Mouse (Mus musculus) erythroblast, embryonic 14.5 days (primary cell): ENCODE measurements around the gene Marco. TPM values are rescaled to one million over a fixed set of nuclear protein-coding genes. Genes with fewer than 3 reads are reported as not detected.

Source experiments
- H3K27me3 ChIP-seq: 2 replicates; pipeline ENCODE4 v1.6.1; 2012; ENCODE audit warnings: inconsistent platforms; ENCODE audit not compliant: control insufficient read depth
- H3K36me3 ChIP-seq: 2 replicates; pipeline ENCODE4 v1.6.1; 2012; ENCODE audit warnings: mild to moderate bottlenecking, inconsistent platforms; ENCODE audit not compliant: control insufficient read depth
- H3K4me1 ChIP-seq: 2 replicates; pipeline ENCODE4 v1.6.1; 2012; ENCODE audit warnings: inconsistent platforms; ENCODE audit not compliant: control insufficient read depth
- H3K4me3 ChIP-seq: replicated peaks from 2 replicates; pipeline ENCODE3; 2012; ENCODE audit warnings: moderate library complexity, mild to moderate bottlenecking, inconsistent platforms
- H3K9me3 ChIP-seq: 2 replicates; pipeline ENCODE4 v1.6.1; 2012; ENCODE audit warnings: low read length, inconsistent platforms, mixed read lengths; ENCODE audit not compliant: control insufficient read depth
- GATA1 ChIP-seq: IDR thresholded peaks from 2 replicates; pipeline ENCODE4 v1.6.1; 2012; ENCODE audit warnings: low read length, inconsistent platforms, mixed read lengths
- TAL1 ChIP-seq: IDR thresholded peaks from 3 replicates; pipeline ENCODE4 v1.6.1; 2012; ENCODE audit warnings: low read length, inconsistent platforms, mixed read lengths
- polyA plus RNA-seq: library from polyadenylated mRNA; stranded (reverse); fragments of >175 nt; gene quantifications from 2 replicates; pipeline ENCODE4 v1.2.3, GENCODE M21; 2012

Gene Marco
- 2.3 and 3.3 TPM in 2 replicates for polyA plus RNA-seq

GRCm38 (mm10) chr1:120504924-120505323, at the start of gene Marco:
TSS of gene Marco (minus strand) at chr1:120505024.
- H3K9me3 ChIP-seq: no peaks in the 10 kb centered on the region
- no peaks in the 10 kb centered on the region for H3K4me1 ChIP-seq
- H3K36me3 ChIP-seq: no peaks in the 10 kb centered on the region
- H3K27me3 ChIP-seq: no peaks in the 10 kb centered on the region
- no peak for TF ChIP-seq TAL1
- TF ChIP-seq GATA1: no peak
- no peak within 1 kb of the TSS for H3K4me3 ChIP-seq

GRCm38 (mm10) chr1:120539506-120540029, 34.7 kb upstream of the Marco start:
- Histone ChIP-seq H3K9me3 (no peaks in the 10 kb centered on the region), H3K36me3 (no peaks in the 10 kb centered on the region)

GRCm38 (mm10) chr1:120536998-120537397, 32.2 kb upstream of the Marco start:
- no peak for TF ChIP-seq GATA1
- no peak for TF ChIP-seq TAL1
- H3K27me3 ChIP-seq: no peaks in the 10 kb centered on the region
- no peaks in the 10 kb centered on the region for H3K36me3 ChIP-seq
- H3K4me3 ChIP-seq: no peak overlapping the region
- no peaks in the 10 kb centered on the region for H3K9me3 ChIP-seq
- no peaks in the 10 kb centered on the region for H3K4me1 ChIP-seq

More at GRCm38 (mm10) chr1:120539506-120540029, 34.7 kb upstream of the Marco start:
- no peak overlapping the region for H3K4me3 ChIP-seq
- H3K27me3 ChIP-seq: no peaks in the 10 kb centered on the region
- no peaks in the 10 kb centered on the region for H3K4me1 ChIP-seq
- no peak for TF ChIP-seq GATA1
- no peak for TF ChIP-seq TAL1

GRCm38 (mm10) chr1:120535919-120536318, 31.1 kb upstream of the Marco start:
- no peaks in the 10 kb centered on the region for H3K9me3 ChIP-seq

GRCm38 (mm10) chr1:120532321-120532916, 27.6 kb upstream of the Marco start:
- Histone ChIP-seq H3K27me3 (no peaks in the 10 kb centered on the region), H3K36me3 (no peaks in the 10 kb centered on the region), H3K9me3 (no peaks in the 10 kb centered on the region), H3K4me1 (no peaks in the 10 kb centered on the region), H3K4me3 (no peak overlapping the region)
- TF ChIP-seq GATA1 (no peak), TAL1 (no peak)

More at GRCm38 (mm10) chr1:120535919-120536318, 31.1 kb upstream of the Marco start:
- TF ChIP-seq GATA1 (no peak), TAL1 (no peak)
- no peak overlapping the region for H3K4me3 ChIP-seq
- no peaks in the 10 kb centered on the region for H3K36me3 ChIP-seq
- no peaks in the 10 kb centered on the region for H3K4me1 ChIP-seq
- no peaks in the 10 kb centered on the region for H3K27me3 ChIP-seq

GRCm38 (mm10) chr1:120531770-120532169, 26.9 kb upstream of the Marco start:
- Histone ChIP-seq H3K4me3 (no peak overlapping the region), H3K27me3 (no peaks in the 10 kb centered on the region), H3K36me3 (no peaks in the 10 kb centered on the region), H3K9me3 (no peaks in the 10 kb centered on the region), H3K4me1 (no peaks in the 10 kb centered on the region)
- TF ChIP-seq TAL1: no peak

GRCm38 (mm10) chr1:120529881-120530280, 25.1 kb upstream of the Marco start:
- Histone ChIP-seq H3K4me3 (no peak overlapping the region), H3K4me1 (no peaks in the 10 kb centered on the region)
- TF ChIP-seq TAL1: no peak
- no peak for TF ChIP-seq GATA1

GRCm38 (mm10) chr1:120517618-120518017, 12.8 kb upstream of the Marco start:
- H3K36me3 ChIP-seq: no peaks in the 10 kb centered on the region
- no peaks in the 10 kb centered on the region for H3K27me3 ChIP-seq
- no peaks in the 10 kb centered on the region for H3K9me3 ChIP-seq
- no peak overlapping the region for H3K4me3 ChIP-seq
- no peaks in the 10 kb centered on the region for H3K4me1 ChIP-seq
- no peak for TF ChIP-seq GATA1
- TF ChIP-seq TAL1: no peak

More at GRCm38 (mm10) chr1:120529881-120530280, 25.1 kb upstream of the Marco start:
- H3K9me3 ChIP-seq: no peaks in the 10 kb centered on the region
- H3K36me3 ChIP-seq: no peaks in the 10 kb centered on the region
- H3K27me3 ChIP-seq: no peaks in the 10 kb centered on the region

GRCm38 (mm10) chr1:120510311-120510710, 5.5 kb upstream of the Marco start:
- no peaks in the 10 kb centered on the region for H3K27me3 ChIP-seq
- TF ChIP-seq TAL1 (no peak), GATA1 (no peak)
- H3K9me3 ChIP-seq: no peaks in the 10 kb centered on the region
- H3K4me1 ChIP-seq: no peaks in the 10 kb centered on the region
- H3K36me3 ChIP-seq: no peaks in the 10 kb centered on the region
- no peak overlapping the region for H3K4me3 ChIP-seq
